Mouse (Mus musculus): ENCODE data around the gene Orai3. TPM values are rescaled to one million over a fixed set of nuclear protein-coding genes. Genes with fewer than 3 reads are reported as not detected.
"Not testable (repeated sequence)": the region's sequence is repeated elsewhere in the genome, so short reads cannot be mapped to it uniquely, and the experiment has no call there.

Orai3 gene
- polyA plus RNA-seq, 1 experiment from 2014 or later = 26.7 TPM

GRCm38 (mm10) chr7:127767671-127768345 lies 1.8 kb upstream of the Orai3 start:
- 94% methylated on average over 19 of the region's 19 CpGs for WGBS
- H3K9ac ChIP-seq = no peak overlapping the region
- no peak for ATAC-seq (replicated peaks; ENCODE audit: low FRiP score)
- H3K4me1 ChIP-seq = peaks cover 29% of the 10 kb centered on the region
- no peak overlapping the region for H3K4me2 ChIP-seq
- peaks cover 56% of the 10 kb centered on the region for H3K36me3 ChIP-seq
- H3K9me3 ChIP-seq (replicated peaks) = no peaks in the 10 kb centered on the region
- H3K4me3 ChIP-seq (replicated peaks) = no peak overlapping the region; the same call in 1 of the 2 replicates
- peak overlapping the region; percentile 98 for H3K27ac ChIP-seq
- no peaks in the 10 kb centered on the region for H3K27me3 ChIP-seq

DNA sequence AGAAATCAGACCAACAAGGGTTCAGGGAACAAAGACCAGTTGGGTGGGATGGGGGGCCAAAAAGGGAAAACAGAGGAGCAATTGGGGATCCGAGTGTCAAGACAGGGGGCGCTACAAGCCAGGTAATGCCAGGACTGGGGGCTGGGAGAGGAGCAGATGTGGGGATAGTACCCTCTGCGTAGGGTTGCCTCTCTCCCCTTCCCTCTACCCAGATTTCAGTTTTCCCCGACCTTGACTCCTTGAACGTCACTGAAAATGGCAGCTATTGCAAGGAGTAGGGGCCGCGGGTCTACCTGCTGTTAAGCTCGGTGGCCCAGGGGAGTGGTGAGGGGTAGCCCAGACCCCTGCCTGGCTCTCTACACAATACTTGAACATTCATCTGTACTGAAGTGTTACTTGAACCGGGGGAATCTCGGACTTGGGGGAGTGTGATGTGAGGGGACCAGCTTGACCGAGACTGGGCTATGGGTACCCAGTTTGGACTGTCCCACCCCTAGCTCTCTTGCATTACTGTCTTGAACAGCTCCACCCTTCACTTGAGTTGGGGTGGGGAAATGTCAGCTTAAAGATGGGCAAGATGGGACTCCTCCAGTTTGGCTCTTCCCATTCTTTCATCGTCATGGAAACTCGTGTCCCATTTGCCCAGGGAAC lies 1.1 kb upstream of the Orai3 start:
- no peak for ATAC-seq (replicated peaks; ENCODE audit: low FRiP score)
- WGBS = 53% methylated on average over 13 of the region's 13 CpGs

GRCm38 (mm10) chr7:127768997-127769593 lies 520 bp upstream of the Orai3 start:
- Histone ChIP-seq H3K4me2 (peak overlapping the region; percentile 94), H3K4me3 (replicated peaks) (peak overlapping the region; percentile 81), H3K36me3 (peaks cover 45% of the 10 kb centered on the region), H3K9ac (peak overlapping the region; percentile 91), H3K9me3 (replicated peaks) (no peaks in the 10 kb centered on the region), H3K27ac (peak overlapping the region; percentile 98), H3K27me3 (no peaks in the 10 kb centered on the region), H3K4me1 (peaks cover 32% of the 10 kb centered on the region)
- WGBS = under 1% methylated on average over 16 of the region's 16 CpGs
- ATAC-seq (replicated peaks; ENCODE audit: low FRiP score) = peak; percentile 90

More for the DNA sequence above, 1.1 kb upstream of the Orai3 start:
- Histone ChIP-seq H3K4me3 (replicated peaks) (peak overlapping the region; percentile 81; the same call in 1 of the 2 replicates), H3K9me3 (replicated peaks) (no peaks in the 10 kb centered on the region), H3K27ac (peak overlapping the region; percentile 98), H3K36me3 (peaks cover 51% of the 10 kb centered on the region), H3K4me1 (peaks cover 29% of the 10 kb centered on the region), H3K9ac (no peak overlapping the region), H3K4me2 (peak overlapping the region; percentile 94), H3K27me3 (no peaks in the 10 kb centered on the region)

GRCm38 (mm10) chr7:127770039-127770905 lies 657 bp downstream of the Orai3 start:
- Histone ChIP-seq H3K4me3 (replicated peaks) (peak overlapping the region; percentile 81), H3K27me3 (no peaks in the 10 kb centered on the region), H3K9me3 (replicated peaks) (no peaks in the 10 kb centered on the region), H3K36me3 (peaks cover 37% of the 10 kb centered on the region), H3K27ac (peak overlapping the region; percentile 98), H3K4me1 (peaks cover 33% of the 10 kb centered on the region), H3K9ac (peak overlapping the region; percentile 91), H3K4me2 (peak overlapping the region; percentile 94)
- 2% methylated on average over 27 of the region's 27 CpGs for WGBS
- ATAC-seq (replicated peaks; ENCODE audit: low FRiP score) = peak; percentile 19

GRCm38 (mm10) chr7:127771262-127771661 lies 1.6 kb downstream of the Orai3 start:
- Histone ChIP-seq H3K4me2 (peak overlapping the region; percentile 94), H3K27me3 (no peaks in the 10 kb centered on the region), H3K9ac (0 out of 2 replicates have a peak overlapping the region, but pooled peaks have one; percentile 91), H3K36me3 (peaks cover 27% of the 10 kb centered on the region), H3K27ac (no peak overlapping the region), H3K9me3 (replicated peaks) (no peaks in the 10 kb centered on the region), H3K4me1 (peaks cover 40% of the 10 kb centered on the region), H3K4me3 (replicated peaks) (peak overlapping the region; percentile 81)
- 69% methylated on average over 5 of the region's 5 CpGs for WGBS
- ATAC-seq (replicated peaks; ENCODE audit: low FRiP score) = no peak

DNA sequence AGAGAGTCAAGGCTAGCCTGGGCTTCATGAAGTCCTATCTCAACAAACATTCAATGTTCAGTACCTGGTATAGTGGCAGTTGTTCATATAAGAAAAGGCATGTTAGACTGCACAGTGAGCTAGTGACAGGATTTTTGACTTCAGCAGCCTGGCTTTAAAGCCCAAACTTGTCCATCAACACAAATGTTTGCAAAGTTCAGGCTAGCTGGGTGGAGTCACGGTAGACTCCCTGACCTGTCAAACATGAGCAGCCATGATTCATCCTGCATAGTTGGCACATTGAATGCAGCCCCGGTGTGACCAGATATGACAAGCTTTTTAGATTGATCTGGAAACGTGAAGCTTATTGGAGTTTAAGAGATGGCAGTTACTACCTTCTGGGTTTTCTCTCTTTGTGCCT lies 2.5 kb downstream of the Orai3 start:
- Histone ChIP-seq H3K9ac (no peak overlapping the region), H3K4me2 (no peak overlapping the region), H3K9me3 (replicated peaks) (no peaks in the 10 kb centered on the region), H3K27me3 (no peaks in the 10 kb centered on the region), H3K27ac (no peak overlapping the region), H3K4me1 (peaks cover 40% of the 10 kb centered on the region), H3K36me3 (peaks cover 19% of the 10 kb centered on the region), H3K4me3 (replicated peaks) (no peak overlapping the region)
- no peak for ATAC-seq (replicated peaks; ENCODE audit: low FRiP score)
- WGBS = 69% methylated on average over 3 of the region's 3 CpGs

- Histone ChIP-seq H3K27ac (no peak overlapping the region), H3K9ac (no peak overlapping the region), H3K27me3 (no peaks in the 10 kb centered on the region), H3K4me1 (peaks cover 40% of the 10 kb centered on the region), H3K9me3 (replicated peaks) (no peaks in the 10 kb centered on the region), H3K36me3 (peaks cover 14% of the 10 kb centered on the region), H3K4me3 (replicated peaks) (no peak overlapping the region), H3K4me2 (no peak overlapping the region)
- WGBS = 95% methylated on average over 1 of the region's 1 CpGs
- ATAC-seq (replicated peaks; ENCODE audit: low FRiP score) = no peak
Measured at GRCm38 (mm10) chr7:127772557-127772956, 2.9 kb downstream of the Orai3 start.

DNA sequence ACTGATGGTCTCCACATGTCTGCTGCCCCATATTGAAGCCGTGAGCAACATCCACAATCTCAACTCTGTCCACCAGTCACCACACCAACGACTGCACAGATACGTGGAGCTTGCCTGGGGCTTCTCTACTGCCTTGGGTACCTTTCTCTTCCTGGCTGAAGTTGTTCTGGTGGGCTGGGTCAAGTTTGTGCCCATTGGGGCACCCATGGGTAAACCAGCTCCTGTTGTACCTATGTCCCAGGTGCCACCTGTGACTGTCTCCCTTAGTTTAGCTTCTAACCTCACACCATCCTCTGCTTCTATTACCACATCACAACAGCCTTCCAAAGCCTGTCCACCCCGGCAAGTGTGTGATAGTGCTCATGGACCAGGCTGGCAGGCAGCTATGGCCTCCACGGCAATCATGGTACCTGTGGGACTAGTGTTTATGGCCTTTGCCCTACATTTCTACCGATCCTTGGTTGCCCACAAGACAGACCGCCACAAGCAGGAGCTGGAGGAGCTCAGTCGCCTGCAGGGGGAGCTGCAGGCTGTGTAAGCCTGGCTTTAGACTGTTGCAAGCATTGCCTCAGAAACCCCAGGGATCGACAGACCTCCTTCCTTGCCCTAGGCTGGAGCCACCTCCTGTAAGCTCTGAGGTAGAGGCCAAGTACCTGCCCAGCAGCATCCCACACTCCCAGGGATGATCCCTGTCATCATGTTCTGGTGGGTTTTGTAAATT lies 4.2 kb downstream of the Orai3 start:
- Histone ChIP-seq H3K9me3 (replicated peaks) (no peaks in the 10 kb centered on the region), H3K4me1 (peaks cover 40% of the 10 kb centered on the region), H3K4me2 (no peak overlapping the region), H3K27ac (no peak overlapping the region), H3K4me3 (replicated peaks) (no peak overlapping the region), H3K9ac (no peak overlapping the region), H3K27me3 (no peaks in the 10 kb centered on the region), H3K36me3 (peaks cover 10% of the 10 kb centered on the region)
- ATAC-seq (replicated peaks; ENCODE audit: low FRiP score) = no peak
- WGBS = 39% methylated on average over 9 of the region's 9 CpGs

GRCm38 (mm10) chr7:127775837-127776236 lies 6.2 kb downstream of the Orai3 start:
- Histone ChIP-seq H3K36me3 (peaks cover 30% of the 10 kb centered on the region), H3K9ac (peak overlapping the region; percentile 88), H3K4me3 (replicated peaks) (peak overlapping the region; percentile 90), H3K27ac (peak overlapping the region; percentile 99), H3K4me1 (peaks cover 31% of the 10 kb centered on the region), H3K4me2 (peak overlapping the region; percentile 68)
- H3K27me3 ChIP-seq; ATAC-seq (replicated peaks; ENCODE audit: low FRiP score); H3K9me3 ChIP-seq (replicated peaks): not testable (repeated sequence)
- 77% methylated on average over 7 of the region's 7 CpGs for WGBS

DNA sequence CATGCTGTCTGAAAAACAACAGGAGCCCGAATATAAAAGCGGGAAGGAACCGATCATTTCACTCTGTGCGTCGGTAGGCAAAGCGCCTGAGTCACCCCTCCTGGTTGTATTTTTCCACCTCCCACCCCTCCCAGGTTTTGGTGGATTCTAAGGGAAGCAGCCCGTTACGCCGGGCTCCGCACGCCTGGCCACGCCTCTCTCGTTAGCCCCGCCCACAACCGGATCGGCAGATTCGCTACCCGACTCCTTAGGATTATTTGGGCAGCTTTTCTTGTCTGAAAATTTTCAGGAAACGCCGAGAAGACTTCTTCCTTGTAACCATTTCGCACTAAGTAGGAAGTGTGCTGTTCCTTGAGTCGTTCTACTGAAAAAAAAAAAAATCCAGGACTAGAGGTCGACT lies 6.8 kb downstream of the Orai3 start, which contains the start of gene Setd1a:
Setd1a (plus strand) TSS at position 245 of the 400 bp plus-strand sequence.
- no peaks in the 10 kb centered on the region for H3K27me3 ChIP-seq
- peak within 1 kb of the TSS; percentile 90 for H3K4me3 ChIP-seq (replicated peaks)
- H3K9ac ChIP-seq = peak within 1 kb of the TSS; percentile 88
- peak; percentile 45 for ATAC-seq (replicated peaks; ENCODE audit: low FRiP score)
- peaks cover 36% of the 10 kb centered on the region for H3K36me3 ChIP-seq
- no peaks in the 10 kb centered on the region for H3K9me3 ChIP-seq (replicated peaks)
- H3K27ac ChIP-seq = peak within 1 kb of the TSS; percentile 99
- WGBS = under 1% methylated on average over 23 of the region's 23 CpGs
- peaks cover 25% of the 10 kb centered on the region for H3K4me1 ChIP-seq
- H3K4me2 ChIP-seq = peak within 1 kb of the TSS; percentile 68

- H3K4me1 ChIP-seq = peaks cover 23% of the 10 kb centered on the region
- H3K4me3 ChIP-seq (replicated peaks) = peak overlapping the region; percentile 90
- no peaks in the 10 kb centered on the region for H3K27me3 ChIP-seq
- H3K4me2 ChIP-seq = peak overlapping the region; percentile 68
- H3K9me3 ChIP-seq (replicated peaks) = no peaks in the 10 kb centered on the region
- under 1% methylated on average over 61 of the region's 70 CpGs for WGBS
- H3K27ac ChIP-seq = peak overlapping the region; percentile 99
- ATAC-seq (replicated peaks; ENCODE audit: low FRiP score) = peak; percentile 90
- peak overlapping the region; percentile 88 for H3K9ac ChIP-seq
- H3K36me3 ChIP-seq = peaks cover 41% of the 10 kb centered on the region
Measured at GRCm38 (mm10) chr7:127776878-127777473, 7.4 kb downstream of the Orai3 start.
